Mouse (Mus musculus): Measurements from ENCODE around the gene Trip10.

GRCm38 (mm10) chr17:57209330-57209729, 39.9 kb upstream of the Trip10 start:
- TF ChIP-seq POLR2A (IDR thresholded peaks at IDR 0.05; ENCODE audit: borderline replicate concordance, control insufficient read depth, low read depth, low read length) (no peak), CTCF (IDR thresholded peaks at IDR 0.05; ENCODE audit: control insufficient read depth, insufficient read depth, low read length) (peak; percentile 50)
